Mouse (Mus musculus) MEL (cell line): Measurements from ENCODE around the gene Pacs1. TPM values are rescaled to one million over a fixed set of nuclear protein-coding genes. Genes with fewer than 3 reads are reported as not detected.
"Not testable (repeated sequence)": the region's sequence is repeated elsewhere in the genome, so short reads cannot be mapped to it uniquely, and the experiment has no call there.

Experiments
- DNase-seq: peaks from one replicate; pipeline ENCODE4 v3.0.0; 2011; ENCODE audit warnings: low read depth, low spot score
- H3K27ac ChIP-seq: 2 replicates; pipeline ENCODE4 v1.5.1; 2012; ENCODE audit warnings: low read depth, mild to moderate bottlenecking, control low read depth, low read length, moderate library complexity; ENCODE audit not compliant: control insufficient read depth
- H3K27me3 ChIP-seq, 2 experiments: fragments of 150-350 bp in 1 of 2; sonication (generic) in 1 of 2; 2 replicates each; pipeline ENCODE4 v1.6.1; 2012; ENCODE audit warnings: low read length in 2 of 2, mild to moderate bottlenecking in 2 of 2, improper control_type of control experiment in 1 of 2, moderate library complexity in 1 of 2; ENCODE audit not compliant: insufficient read depth in 2 of 2, control insufficient read depth in 1 of 2
- H3K36me3 ChIP-seq, 2 experiments: 2 replicates each; pipeline ENCODE4 v1.6.1; 2012 to 2014; ENCODE audit warnings: low read length in 2 of 2, improper control_type of control experiment in 1 of 2, inconsistent platforms in 1 of 2, mild to moderate bottlenecking in 1 of 2; ENCODE audit not compliant: insufficient read depth in 2 of 2, control insufficient read depth in 1 of 2
- H3K4me1 ChIP-seq, 2 experiments: fragments of 150-350 bp in 1 of 2; sonication (generic) in 1 of 2; 2 replicates each; pipeline ENCODE4 v1.6.1; 2012; ENCODE audit warnings: low read length in 2 of 2, improper control_type of control experiment in 1 of 2, mild to moderate bottlenecking in 1 of 2; ENCODE audit not compliant: insufficient read depth in 2 of 2, control insufficient read depth in 1 of 2
- H3K4me3 ChIP-seq, 2 experiments: fragments of 150-350 bp in 1 of 2; sonication (generic) in 1 of 2; 2 replicates each; pipeline ENCODE4 v1.5.1; 2012; ENCODE audit warnings: low read depth in 2 of 2, low read length in 2 of 2, mild to moderate bottlenecking in 2 of 2, moderate library complexity in 2 of 2, control low read depth in 1 of 2, improper control_type of control experiment in 1 of 2; ENCODE audit not compliant: control insufficient read depth in 1 of 2, insufficient read depth in 1 of 2
- H3K79me2 ChIP-seq: 2 replicates; pipeline ENCODE4 v1.6.1; 2012; ENCODE audit warnings: mild to moderate bottlenecking, low read length, moderate library complexity; ENCODE audit not compliant: control insufficient read depth, poor library complexity, insufficient read depth
- H3K9ac ChIP-seq: 2 replicates; pipeline ENCODE4 v1.6.1; 2012; ENCODE audit warnings: low read depth, mild to moderate bottlenecking, control low read depth, low read length, moderate library complexity; ENCODE audit not compliant: control insufficient read depth, poor library complexity, severe bottlenecking
- H3K9me3 ChIP-seq: fragments of 150-350 bp; sonication (generic); replicated peaks from 2 replicates; pipeline ENCODE4 v1.6.1; 2012; ENCODE audit warnings: mild to moderate bottlenecking, low read length, improper control_type of control experiment, moderate library complexity; ENCODE audit not compliant: insufficient read depth
- BHLHE40 ChIP-seq: IDR thresholded peaks from 2 replicates; pipeline ENCODE4 v1.6.1; 2012; ENCODE audit warnings: low read depth, mild to moderate bottlenecking, inconsistent platforms, low read length, improper control_type of control experiment, borderline replicate concordance
- CTCF ChIP-seq, 3 experiments: IDR thresholded peaks in 2 of 3; conservative IDR thresholded peaks in 1 of 3; 2 replicates each; pipeline ENCODE4 v1.5.1; 2011 to 2012; ENCODE audit warnings: low read length in 3 of 3, low read depth in 2 of 3, mild to moderate bottlenecking in 2 of 3, improper control_type of control experiment in 1 of 3, inconsistent platforms in 1 of 3, mixed read lengths in 1 of 3, moderate library complexity in 1 of 3; ENCODE audit not compliant: control insufficient read depth in 1 of 3, insufficient read depth in 1 of 3, poor library complexity in 1 of 3, severe bottlenecking in 1 of 3
- ELF1 ChIP-seq: IDR thresholded peaks from 2 replicates; pipeline ENCODE4 v1.6.1; 2014; ENCODE audit warnings: low read depth, mild to moderate bottlenecking, inconsistent platforms, low read length, improper control_type of control experiment, moderate library complexity
- GABPA ChIP-seq: IDR thresholded peaks from 2 replicates; pipeline ENCODE4 v1.6.1; 2012; ENCODE audit warnings: low read depth, mild to moderate bottlenecking, inconsistent platforms, low read length, improper control_type of control experiment, moderate library complexity
- GATA1 ChIP-seq: IDR thresholded peaks from 2 replicates; pipeline ENCODE4 v1.6.1; 2011; ENCODE audit warnings: low read depth, low read length, improper control_type of control experiment
- JUND ChIP-seq: IDR thresholded peaks from 2 replicates; pipeline ENCODE4 v1.6.1; 2011; ENCODE audit warnings: low read depth, mild to moderate bottlenecking, improper control_type of control experiment, low read length
- KAT2A ChIP-seq: conservative IDR thresholded peaks from 2 replicates; pipeline ENCODE4 v1.6.1; 2012; ENCODE audit warnings: low read depth, low read length, improper control_type of control experiment, inconsistent platforms
- MAZ ChIP-seq: IDR thresholded peaks from 2 replicates; pipeline ENCODE4 v1.6.1; 2012; ENCODE audit warnings: low read depth, mild to moderate bottlenecking, inconsistent platforms, low read length, improper control_type of control experiment
- MEF2A ChIP-seq: IDR thresholded peaks from 2 replicates; pipeline ENCODE4 v1.6.1; 2014; ENCODE audit warnings: low read depth, mild to moderate bottlenecking, inconsistent platforms, low read length, improper control_type of control experiment; ENCODE audit not compliant: poor library complexity, insufficient replicate concordance, severe bottlenecking; ENCODE audit errors: extremely low read depth
- MXI1 ChIP-seq: IDR thresholded peaks from 2 replicates; pipeline ENCODE4 v1.6.1; 2011; ENCODE audit warnings: mild to moderate bottlenecking, low read depth, low read length, improper control_type of control experiment
- MYB ChIP-seq: IDR thresholded peaks from 2 replicates; pipeline ENCODE4 v1.6.1; 2011; ENCODE audit warnings: mild to moderate bottlenecking, low read depth, low read length, improper control_type of control experiment
- NELFE ChIP-seq: IDR thresholded peaks from 2 replicates; pipeline ENCODE4 v1.6.1; 2011; ENCODE audit warnings: low read depth, low read length, improper control_type of control experiment
- POLR2A ChIP-seq, 2 experiments: IDR thresholded peaks; 2 replicates each; pipeline ENCODE4 v1.6.1; 2011 to 2012; ENCODE audit warnings: low read length in 2 of 2, mild to moderate bottlenecking in 2 of 2, control low read depth in 1 of 2, improper control_type of control experiment in 1 of 2, low read depth in 1 of 2, moderate library complexity in 1 of 2; ENCODE audit not compliant: control insufficient read depth in 1 of 2, insufficient read depth in 1 of 2, poor library complexity in 1 of 2
- POLR2AphosphoS5 ChIP-seq: IDR thresholded peaks from 2 replicates; pipeline ENCODE4 v1.6.1; 2012; ENCODE audit warnings: low read depth, borderline replicate concordance, mild to moderate bottlenecking, inconsistent platforms, low read length, moderate library complexity, mixed read lengths
- RAD21 ChIP-seq: IDR thresholded peaks from 2 replicates; pipeline ENCODE4 v1.6.1; 2011; ENCODE audit warnings: mild to moderate bottlenecking, low read depth, low read length, improper control_type of control experiment
- SIN3A ChIP-seq: IDR thresholded peaks from 2 replicates; pipeline ENCODE4 v1.6.1; 2012; ENCODE audit warnings: low read length, improper control_type of control experiment, inconsistent platforms
- SMC3 ChIP-seq: IDR thresholded peaks from 2 replicates; pipeline ENCODE4 v1.6.1; 2011; ENCODE audit warnings: low read depth, low read length, improper control_type of control experiment
- TAL1 ChIP-seq: IDR thresholded peaks from 2 replicates; pipeline ENCODE4 v1.6.1; 2012; ENCODE audit warnings: mild to moderate bottlenecking, inconsistent platforms, low read length, moderate library complexity, mixed read lengths
- TCF12 ChIP-seq: IDR thresholded peaks from 2 replicates; pipeline ENCODE4 v1.6.1; 2014; ENCODE audit warnings: low read depth, mild to moderate bottlenecking, inconsistent platforms, low read length, improper control_type of control experiment, moderate library complexity
- UBTF ChIP-seq: IDR thresholded peaks from 2 replicates; pipeline ENCODE4 v1.6.1; 2012; ENCODE audit warnings: low read depth, mild to moderate bottlenecking, inconsistent platforms, low read length, improper control_type of control experiment, moderate library complexity, borderline replicate concordance; ENCODE audit not compliant: insufficient read depth
- ZC3H11A ChIP-seq: IDR thresholded peaks from 2 replicates; pipeline ENCODE4 v1.6.1; 2012; ENCODE audit warnings: low read depth, mild to moderate bottlenecking, inconsistent platforms, low read length, improper control_type of control experiment
- polyA plus RNA-seq, 2 experiments: library from polyadenylated mRNA; stranded (reverse) in 1 of 2; unstranded in 1 of 2; fragments of >175 nt in 1 of 2; fragments of >200 nt in 1 of 2; gene quantifications; 2 replicates each; pipeline versions ENCODE4 v1.2.1 to v1.2.4; 2012; ENCODE audit warnings: low replicate concordance in 2 of 2, low read depth in 1 of 2; ENCODE audit not compliant: insufficient read length in 2 of 2, insufficient read depth in 1 of 2, missing spikeins in 1 of 2
- total RNA-seq: library from RNA; depleted of rRNA; stranded (reverse); fragments of 300-350 nt; gene quantifications from 2 replicates; pipeline ENCODE4 v1.2.3, GENCODE M21; 2012

Pacs1 gene
- total and polyA plus RNA-seq, 3 experiments, result 5.7 to 19.9 TPM; not detected in 1

DNA sequence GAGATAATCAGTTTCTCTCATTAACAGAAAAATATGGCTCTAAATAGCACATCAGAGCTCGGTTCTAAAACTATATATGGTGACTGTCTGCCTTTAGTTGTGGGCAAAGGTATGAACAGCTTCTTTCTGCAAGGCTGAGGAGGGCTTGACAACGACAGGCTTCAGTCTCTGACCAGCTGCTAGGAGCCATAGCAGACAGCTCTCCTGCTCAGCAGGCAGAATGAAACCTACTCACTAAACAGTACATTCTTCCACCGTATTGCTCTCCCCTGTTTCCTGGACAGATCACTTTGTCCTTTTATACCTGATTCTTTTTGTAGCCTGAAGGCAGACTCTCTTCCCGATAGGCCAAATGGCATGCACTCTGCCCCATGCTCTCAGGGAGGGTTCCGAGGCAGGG lies 121.2 kb downstream of the Pacs1 start:
- no peak overlapping the region for H3K9ac ChIP-seq
- TF ChIP-seq MEF2A (no peak), JUND (no peak), POLR2AphosphoS5 (no peak), CTCF (IDR thresholded peaks at IDR 0.05 in 2 of 3, conservative IDR thresholded peaks at IDR 0.05 in 1 of 3; ENCODE audit: control insufficient read depth in 1 of 3, insufficient read depth in 1 of 3, low read depth in 2 of 3, low read length in 3 of 3, poor library complexity in 1 of 3, severe bottlenecking in 1 of 3) (no peak)
- H3K27ac ChIP-seq, result no peak overlapping the region
- peaks cover 0 to 10% of the 10 kb centered on the region in 2 experiments; a peak in 1 of 4 replicates for H3K4me1 ChIP-seq
- H3K27me3 ChIP-seq, result no peaks in the 10 kb centered on the region
- DNase-seq, result no peak
- no peak overlapping the region for H3K4me3 ChIP-seq
- H3K9me3 ChIP-seq, result no peaks in the 10 kb centered on the region
- H3K79me2 ChIP-seq, result no peaks in the 10 kb centered on the region
- H3K36me3 ChIP-seq, result peaks cover 0 to 6% of the 10 kb centered on the region in 2 experiments; a peak in 2 of 4 replicates

DNA sequence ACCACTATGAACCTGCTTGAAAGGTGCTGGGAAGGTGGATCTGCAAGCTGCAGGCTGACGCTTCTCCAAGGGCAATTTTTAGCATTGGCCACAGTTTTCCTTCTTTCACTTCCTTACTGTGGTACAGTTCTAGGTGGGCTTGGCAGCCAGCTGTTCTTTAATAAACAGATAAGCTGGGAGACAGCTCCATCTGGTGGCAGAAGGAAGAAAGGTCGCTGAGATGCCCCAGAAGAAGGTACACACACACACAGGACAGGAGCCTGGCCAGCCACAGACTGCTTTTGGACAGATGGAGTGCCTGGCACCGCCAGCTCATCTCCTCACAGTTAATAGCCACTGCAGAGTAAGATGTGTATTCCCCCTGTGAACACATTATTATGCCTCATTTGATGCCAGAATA lies 121.6 kb downstream of the Pacs1 start:
- no peaks in the 10 kb centered on the region for H3K9me3 ChIP-seq

DNA sequence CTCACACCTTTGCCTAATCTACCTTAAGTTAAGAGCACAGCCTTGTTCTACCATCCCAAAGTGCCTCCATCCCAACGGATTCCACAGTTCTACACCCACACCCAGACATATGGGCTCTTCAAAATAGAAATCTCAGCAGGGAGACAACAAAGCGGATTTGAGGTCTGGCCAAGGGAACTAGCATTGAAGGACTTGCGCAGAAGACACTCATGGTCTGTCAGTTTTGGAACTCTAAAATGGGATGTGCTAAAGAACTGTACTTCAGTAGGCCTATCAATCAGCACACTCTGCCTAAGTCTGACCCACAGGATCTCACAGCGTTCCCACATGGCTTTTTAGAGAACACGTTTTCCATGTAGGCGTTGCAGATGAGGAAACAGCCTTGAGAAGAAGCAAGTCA lies 122.6 kb downstream of the Pacs1 start:
- Histone ChIP-seq H3K36me3 (peaks cover 0 to 6% of the 10 kb centered on the region in 2 experiments; a peak in 2 of 4 replicates), H3K4me1 (peaks cover 0 to 10% of the 10 kb centered on the region in 2 experiments; a peak in 1 of 4 replicates), H3K4me3 (no peak overlapping the region), H3K9me3 (no peaks in the 10 kb centered on the region), H3K79me2 (no peaks in the 10 kb centered on the region), H3K27me3 (no peaks in the 10 kb centered on the region), H3K9ac (no peak overlapping the region), H3K27ac (no peak overlapping the region)
- TF ChIP-seq GABPA, result no peak
- TF ChIP-seq ELF1, result no peak
- no peak for TF ChIP-seq MAZ
- no peak for TF ChIP-seq MYB
- no peak for TF ChIP-seq UBTF
- no peak for TF ChIP-seq MXI1
- TF ChIP-seq ZC3H11A, result no peak
- TF ChIP-seq POLR2A (IDR thresholded peaks at IDR 0.05; ENCODE audit: control insufficient read depth in 1 of 2, insufficient read depth in 1 of 2, low read depth in 1 of 2, low read length in 2 of 2, poor library complexity in 1 of 2), result no peak
- TF ChIP-seq BHLHE40, result no peak
- TF ChIP-seq TCF12, result no peak
- TF ChIP-seq NELFE, result no peak
- DNase-seq, result no peak

More for the DNA sequence above, 121.6 kb downstream of the Pacs1 start:
- H3K9ac ChIP-seq, result no peak overlapping the region
- H3K4me3 ChIP-seq, result no peak overlapping the region
- H3K36me3 ChIP-seq, result peaks cover 0 to 6% of the 10 kb centered on the region in 2 experiments; a peak in 2 of 4 replicates
- H3K27ac ChIP-seq, result no peak overlapping the region
- no peaks in the 10 kb centered on the region for H3K79me2 ChIP-seq
- H3K27me3 ChIP-seq, result no peaks in the 10 kb centered on the region
- TF ChIP-seq CTCF (IDR thresholded peaks at IDR 0.05 in 2 of 3, conservative IDR thresholded peaks at IDR 0.05 in 1 of 3; ENCODE audit: control insufficient read depth in 1 of 3, insufficient read depth in 1 of 3, low read depth in 2 of 3, low read length in 3 of 3, poor library complexity in 1 of 3, severe bottlenecking in 1 of 3), result peak; percentile 72 to 90 (median 84)
- no peak for TF ChIP-seq KAT2A
- TF ChIP-seq GATA1, result peak; percentile 47; the same call in 1 of the 2 replicates
- TF ChIP-seq ZC3H11A, result peak; percentile 48
- TF ChIP-seq SIN3A, result peak; percentile 90
- no peak for TF ChIP-seq TAL1
- TF ChIP-seq RAD21, result peak; percentile 78
- TF ChIP-seq SMC3, result peak; percentile 71
- peaks cover 0 to 10% of the 10 kb centered on the region in 2 experiments; a peak in 1 of 4 replicates for H3K4me1 ChIP-seq
- peak; percentile 72 for DNase-seq

DNA sequence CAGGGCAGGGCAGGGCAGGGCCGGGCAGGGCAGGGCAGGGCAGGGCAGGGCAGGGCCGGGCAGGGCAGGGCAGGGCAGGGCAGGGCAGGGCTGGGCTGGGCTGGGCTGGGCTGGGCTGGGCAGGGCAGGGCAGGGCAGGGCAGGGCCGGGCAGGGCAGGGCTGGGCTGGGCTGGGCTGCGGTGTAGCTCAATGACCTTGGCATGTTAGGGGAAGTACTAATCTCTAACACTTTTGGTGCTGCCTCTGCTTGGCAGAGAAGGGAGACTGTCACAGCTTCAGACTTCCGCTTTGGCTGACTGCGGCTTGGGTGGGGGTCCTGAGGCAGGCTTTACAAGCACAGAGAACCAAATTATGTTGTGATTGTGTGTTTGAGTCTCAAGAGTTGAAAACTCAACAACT lies 123.9 kb downstream of the Pacs1 start:
- H3K4me3 ChIP-seq, H3K79me2 ChIP-seq, H3K4me1 ChIP-seq, H3K9me3 ChIP-seq, H3K36me3 ChIP-seq, H3K27me3 ChIP-seq, H3K9ac ChIP-seq: not testable (repeated sequence)
- DNase-seq, result peak; percentile 49
- peak overlapping the region; percentile 30; the same call in 1 of the 2 replicates for H3K27ac ChIP-seq
